Mouse (Mus musculus) heart, embryonic 16.5 days (tissue): ENCODE data around the gene Tmem106a. TPM values are rescaled to one million over a fixed set of nuclear protein-coding genes. Genes with fewer than 3 reads are reported as not detected.

Experiments
- ATAC-seq: fragments of 200-750 bp; cut with Nextera tagmentation; replicated peaks from 2 replicates; pipeline ENCODE4 v1.8.0; 2017; ENCODE audit warnings: moderate number of reproducible peaks; ENCODE audit not compliant: insufficient read depth, low FRiP score; ENCODE audit errors: extremely low read depth
- H3K27ac ChIP-seq: fragments of 300-500 bp; sonication (generic); 2 replicates; pipeline ENCODE4 v1.5.1; 2014; ENCODE audit warnings: mild to moderate bottlenecking, low read length, control low read depth, moderate library complexity
- H3K27me3 ChIP-seq: fragments of 300-500 bp; sonication (generic); 2 replicates; pipeline ENCODE4 v1.6.1; 2014; ENCODE audit warnings: low read length, mixed read lengths; ENCODE audit not compliant: control insufficient read depth, insufficient read depth
- H3K36me3 ChIP-seq: fragments of 300-500 bp; sonication (generic); 2 replicates; pipeline ENCODE4 v1.6.1; 2014; ENCODE audit not compliant: control insufficient read depth, insufficient read depth
- H3K4me1 ChIP-seq: fragments of 300-500 bp; sonication (generic); 2 replicates; pipeline ENCODE4 v1.6.1; 2014; ENCODE audit warnings: low read length, mixed read lengths; ENCODE audit not compliant: control insufficient read depth, insufficient read depth
- H3K4me2 ChIP-seq: fragments of 300-500 bp; sonication (generic); 2 replicates; pipeline ENCODE4 v1.6.1; 2014; ENCODE audit warnings: low read depth, mild to moderate bottlenecking, control low read depth, low read length
- H3K4me3 ChIP-seq: fragments of 300-500 bp; sonication (generic); 2 replicates; pipeline ENCODE4 v1.5.1; 2014; ENCODE audit warnings: mild to moderate bottlenecking, control low read depth, low read length
- H3K9ac ChIP-seq: fragments of 300-500 bp; sonication (generic); 2 replicates; pipeline ENCODE4 v1.6.1; 2014; ENCODE audit warnings: low read length, control low read depth
- H3K9me3 ChIP-seq: fragments of 300-500 bp; sonication (generic); replicated peaks from 2 replicates; pipeline ENCODE4 v1.6.1; 2016; ENCODE audit warnings: low read length; ENCODE audit not compliant: control insufficient read depth
- WGBS: fragments of 180-500 bp; shearing (Covaris S2); extraction: QIAGEN DNeasy Blood & Tissue Kit; methylation state at CpG from one replicate; pipeline ENCODE4 v1.1.7; 2014; 5-methylcytosine and 5-hydroxymethylcytosine counted together
- polyA plus RNA-seq: library from polyadenylated mRNA; unstranded; fragments of >200 nt; fragmentation: Nextera tagmentation; extraction: Ambion mirVana; gene quantifications from 2 replicates; pipeline ENCODE4 v1.2.1, GENCODE M21; 2015

Gene Tmem106a
- 3.5 and 4.3 TPM in 2 replicates for polyA plus RNA-seq

DNA sequence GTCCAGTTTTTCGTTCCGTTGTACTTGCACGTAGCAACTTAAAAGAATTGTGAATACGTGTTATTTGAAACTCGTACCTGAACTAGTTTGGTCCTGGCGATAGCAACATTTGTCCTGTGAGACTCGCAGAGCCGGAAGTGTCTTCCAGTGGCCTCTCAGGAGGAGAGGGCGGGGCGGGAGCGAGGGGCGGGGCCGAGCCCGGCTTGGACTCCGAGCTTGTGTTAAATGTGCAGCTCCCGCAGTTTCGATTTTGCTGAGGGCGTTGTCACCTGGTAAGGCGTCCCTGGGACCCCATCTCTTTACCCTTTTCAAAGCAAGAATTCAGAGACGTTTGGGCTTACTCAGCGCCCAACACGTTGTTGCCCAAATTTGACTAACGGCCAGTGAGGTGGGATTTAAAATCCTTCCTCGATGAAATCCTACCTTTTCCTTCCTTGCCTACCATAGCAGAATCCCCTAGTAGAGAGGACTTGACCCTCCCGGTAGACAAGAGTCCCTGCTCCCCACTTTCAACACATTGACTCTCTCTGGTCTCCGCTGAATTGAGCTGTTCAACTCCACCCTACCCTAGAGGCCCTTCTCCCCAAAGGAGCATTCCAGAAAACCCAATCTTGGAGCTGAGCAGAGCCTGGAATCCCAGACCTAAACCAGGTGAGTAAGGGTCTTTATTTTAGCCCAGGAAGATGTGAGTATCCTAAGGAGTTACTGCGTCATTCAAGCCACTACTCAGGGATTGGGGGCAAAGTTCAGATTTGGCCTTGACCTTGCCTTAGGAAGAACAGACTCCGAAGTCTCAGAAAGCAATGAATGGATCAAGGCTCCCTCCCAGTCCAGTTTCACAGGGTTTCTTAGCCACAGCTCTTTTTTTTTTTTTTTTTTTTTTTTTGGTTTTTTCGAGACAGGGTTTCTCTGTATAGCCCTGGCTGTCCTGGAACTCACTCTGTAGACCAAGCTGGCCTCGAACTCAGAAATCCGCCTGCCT, at the start of gene Tmem106a:
Tmem106a (plus strand) TSS at position 189 of the 982 bp plus-strand sequence.
- peaks cover 4% of the 10 kb centered on the region for H3K4me1 ChIP-seq
- H3K36me3 ChIP-seq: peaks cover 23% of the 10 kb centered on the region
- WGBS: 16% methylated on average over 30 of the region's 31 CpGs
- H3K9me3 ChIP-seq: no peaks in the 10 kb centered on the region
- H3K4me3 ChIP-seq: peak within 1 kb of the TSS; percentile 72
- peak within 1 kb of the TSS; percentile 47; the same call in 1 of the 2 replicates for H3K27ac ChIP-seq
- no peaks in the 10 kb centered on the region for H3K27me3 ChIP-seq
- H3K4me2 ChIP-seq: peak within 1 kb of the TSS; percentile 66
- peak within 1 kb of the TSS; percentile 80 for H3K9ac ChIP-seq
- peak; percentile 69 for ATAC-seq

DNA sequence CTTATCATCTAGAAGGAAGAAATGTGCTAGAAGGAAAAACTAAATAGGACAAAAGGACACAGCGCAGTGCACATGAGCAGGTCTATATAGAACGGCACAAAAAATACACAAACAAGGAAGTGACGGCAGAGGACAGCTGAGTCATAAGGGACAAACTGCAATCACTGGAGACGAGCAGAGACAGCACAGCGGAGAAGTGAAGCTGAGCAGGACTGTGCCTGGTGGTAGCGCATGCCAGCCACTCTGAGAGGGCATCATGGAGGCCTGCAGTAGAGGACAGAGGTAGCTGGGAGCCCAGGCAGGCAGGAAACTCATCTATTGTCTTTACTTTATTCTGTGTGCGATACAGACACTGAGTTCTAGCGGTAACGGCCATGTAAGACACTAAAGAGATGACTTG, 38.5 kb upstream of the Tmem106a start:
- peaks cover 5% of the 10 kb centered on the region; the same call in 1 of the 2 replicates for H3K4me1 ChIP-seq
- WGBS: 76% methylated on average over 9 of the region's 9 CpGs
- no peaks in the 10 kb centered on the region for H3K9me3 ChIP-seq
- H3K9ac ChIP-seq: no peak overlapping the region
- H3K36me3 ChIP-seq: no peaks in the 10 kb centered on the region
- no peak overlapping the region for H3K27ac ChIP-seq
- H3K27me3 ChIP-seq: no peaks in the 10 kb centered on the region
- no peak overlapping the region for H3K4me2 ChIP-seq
- no peak for ATAC-seq
- H3K4me3 ChIP-seq: no peak overlapping the region

DNA sequence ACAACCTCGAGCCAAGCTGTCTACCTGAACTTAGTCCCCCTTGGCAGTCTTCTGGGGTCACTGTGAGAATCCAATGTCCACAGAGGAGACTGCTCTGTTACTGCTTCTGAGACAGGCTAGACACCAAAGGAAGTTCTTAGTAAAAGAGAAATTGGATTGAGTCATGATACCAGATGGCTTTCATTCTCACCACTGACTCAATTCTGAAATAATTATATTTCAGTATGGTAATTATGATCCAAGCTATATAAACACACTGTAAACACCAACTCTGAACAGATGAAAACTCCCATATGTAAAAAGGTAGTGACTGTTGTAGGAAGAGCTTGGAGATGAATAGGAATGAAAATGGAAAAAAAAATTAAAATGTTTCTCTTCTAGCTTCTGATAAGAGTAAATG, 37.9 kb upstream of the Tmem106a start:
- H3K27me3 ChIP-seq: no peaks in the 10 kb centered on the region
- no peak overlapping the region for H3K27ac ChIP-seq
- no peak overlapping the region for H3K4me2 ChIP-seq
- WGBS: 73% methylated on average over 1 of the region's 1 CpGs
- no peak overlapping the region for H3K9ac ChIP-seq
- no peaks in the 10 kb centered on the region for H3K36me3 ChIP-seq
- H3K9me3 ChIP-seq: no peaks in the 10 kb centered on the region
- peaks cover 5% of the 10 kb centered on the region; the same call in 1 of the 2 replicates for H3K4me1 ChIP-seq
- ATAC-seq: no peak
- H3K4me3 ChIP-seq: no peak overlapping the region

DNA sequence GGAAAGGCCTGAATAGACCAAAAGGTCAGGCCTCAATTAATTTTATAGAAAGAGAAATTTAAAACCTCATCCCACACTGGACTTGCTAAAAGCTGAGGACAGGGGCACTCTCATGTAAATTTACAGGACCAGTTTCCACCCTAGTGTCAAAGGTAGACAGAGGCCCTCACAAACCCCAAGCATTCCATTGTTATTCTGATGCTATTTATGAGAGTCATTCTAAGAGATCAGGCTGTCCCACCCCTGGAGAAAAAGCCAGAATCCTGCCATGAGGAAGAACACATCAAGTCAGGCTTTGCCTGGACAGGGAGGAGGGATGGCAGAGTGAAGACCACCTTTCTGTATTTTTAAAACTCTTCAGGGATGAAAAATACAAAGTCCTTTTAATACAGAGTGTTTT, 33.5 kb upstream of the Tmem106a start:
- H3K9ac ChIP-seq: no peak overlapping the region
- H3K4me2 ChIP-seq: no peak overlapping the region
- no peaks in the 10 kb centered on the region for H3K9me3 ChIP-seq
- peaks cover 10% of the 10 kb centered on the region for H3K4me1 ChIP-seq
- no peak overlapping the region for H3K4me3 ChIP-seq
- no peak for ATAC-seq
- H3K36me3 ChIP-seq: no peaks in the 10 kb centered on the region
- no peak overlapping the region for H3K27ac ChIP-seq
- no peaks in the 10 kb centered on the region for H3K27me3 ChIP-seq

DNA sequence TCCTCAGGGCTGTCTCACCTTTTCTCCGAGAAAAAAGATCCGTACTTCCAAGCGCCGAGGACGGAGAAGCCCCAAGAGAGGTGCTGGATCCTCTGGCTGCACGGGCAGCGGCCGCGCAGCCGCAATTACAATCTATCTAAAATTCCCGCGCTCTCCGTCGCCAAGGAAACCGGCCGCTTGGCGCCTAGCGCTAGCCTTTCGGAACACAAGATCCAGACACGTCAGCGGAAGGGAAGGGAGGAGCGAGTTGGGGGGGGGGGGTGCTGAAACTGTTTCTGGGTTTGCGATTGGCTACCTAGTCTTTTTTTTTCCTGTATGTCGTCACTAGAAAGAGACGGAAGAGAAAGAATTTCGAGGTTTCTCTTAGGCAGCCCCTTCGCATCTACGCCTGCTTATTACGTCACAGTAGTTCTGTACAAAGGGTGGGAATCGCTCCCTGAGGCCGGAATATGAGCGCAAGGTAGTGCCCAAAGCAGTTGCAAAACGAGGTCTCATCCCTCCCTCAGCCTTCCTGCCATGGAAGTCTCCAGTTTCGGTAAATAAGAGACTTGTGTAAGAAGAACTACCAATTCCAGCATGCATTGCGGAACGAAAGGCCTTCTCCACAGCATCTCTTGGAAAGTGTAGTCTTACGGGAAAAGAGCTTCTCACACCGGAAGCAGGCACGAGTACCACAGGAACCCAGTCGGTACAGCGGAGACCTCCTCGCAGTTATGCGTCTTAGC, 30.1 kb upstream of the Tmem106a start, which contains the start of the genes Brca1 and Nbr1:
Brca1 (minus strand) TSS at position 205 of the 725 bp plus-strand sequence.
Nbr1 (plus strand) TSS at position 399 of the 725 bp plus-strand sequence.
- H3K27me3 ChIP-seq: no peaks in the 10 kb centered on the region
- peak within 1 kb of the TSS; percentile 93 for H3K9ac ChIP-seq
- H3K4me2 ChIP-seq: peak within 1 kb of the TSS; percentile 89
- ATAC-seq: peak; percentile 81
- no peaks in the 10 kb centered on the region for H3K9me3 ChIP-seq
- peak within 1 kb of the TSS; percentile 94 for H3K27ac ChIP-seq
- peaks cover 8% of the 10 kb centered on the region for H3K36me3 ChIP-seq
- H3K4me3 ChIP-seq: peak within 1 kb of the TSS; percentile 92
- WGBS: under 1% methylated on average over 43 of the region's 43 CpGs
- peaks cover 20% of the 10 kb centered on the region for H3K4me1 ChIP-seq

DNA sequence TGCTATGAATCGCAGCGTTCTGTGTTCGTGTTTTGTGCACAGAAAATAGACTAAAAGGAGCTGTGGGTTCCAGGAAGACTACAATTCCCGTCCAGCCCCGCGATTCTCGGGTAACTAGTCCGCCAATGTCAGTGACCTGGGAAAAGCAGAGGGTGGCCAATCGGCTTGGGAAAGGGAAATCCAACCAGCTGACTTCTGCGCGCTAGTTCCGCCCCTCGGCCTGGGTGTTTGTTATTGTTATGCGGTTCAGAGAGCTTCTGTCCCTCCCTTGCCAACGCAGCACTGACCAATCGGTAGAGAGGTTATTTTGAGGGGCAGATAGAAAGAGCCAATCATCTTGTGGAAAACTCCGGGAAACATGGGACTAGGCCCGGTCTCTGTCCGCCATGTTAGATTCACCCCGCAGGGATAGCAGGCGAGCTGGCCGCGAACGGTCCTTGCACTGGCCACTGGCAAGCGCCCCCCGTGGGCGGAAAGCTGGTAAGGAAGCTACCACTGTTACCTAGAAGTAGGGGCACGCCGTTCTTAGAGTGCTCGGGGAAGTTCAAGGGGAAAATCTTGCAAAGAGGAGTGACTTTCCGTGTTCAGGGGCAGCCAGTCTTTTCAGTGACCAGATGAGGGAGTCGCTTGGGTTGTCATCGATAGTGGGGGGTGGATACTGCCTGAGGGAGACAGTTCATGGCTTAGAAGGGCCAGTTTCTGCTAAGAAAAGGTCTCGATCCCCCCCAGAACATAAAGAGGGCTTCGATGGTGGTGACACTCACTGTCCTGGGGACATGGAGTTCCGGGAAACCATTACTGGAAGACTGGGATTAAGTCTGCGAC, 29.4 kb upstream of the Tmem106a start:
- peak overlapping the region; percentile 94 for H3K27ac ChIP-seq
- peak overlapping the region; percentile 89 for H3K4me2 ChIP-seq
- H3K4me1 ChIP-seq: peaks cover 20% of the 10 kb centered on the region
- peak overlapping the region; percentile 93 for H3K9ac ChIP-seq
- WGBS: 0% methylated on average over 37 of the region's 37 CpGs
- peaks cover 11% of the 10 kb centered on the region for H3K36me3 ChIP-seq
- H3K4me3 ChIP-seq: peak overlapping the region; percentile 92
- H3K9me3 ChIP-seq: no peaks in the 10 kb centered on the region
- peak; percentile 96 for ATAC-seq
- H3K27me3 ChIP-seq: no peaks in the 10 kb centered on the region

DNA sequence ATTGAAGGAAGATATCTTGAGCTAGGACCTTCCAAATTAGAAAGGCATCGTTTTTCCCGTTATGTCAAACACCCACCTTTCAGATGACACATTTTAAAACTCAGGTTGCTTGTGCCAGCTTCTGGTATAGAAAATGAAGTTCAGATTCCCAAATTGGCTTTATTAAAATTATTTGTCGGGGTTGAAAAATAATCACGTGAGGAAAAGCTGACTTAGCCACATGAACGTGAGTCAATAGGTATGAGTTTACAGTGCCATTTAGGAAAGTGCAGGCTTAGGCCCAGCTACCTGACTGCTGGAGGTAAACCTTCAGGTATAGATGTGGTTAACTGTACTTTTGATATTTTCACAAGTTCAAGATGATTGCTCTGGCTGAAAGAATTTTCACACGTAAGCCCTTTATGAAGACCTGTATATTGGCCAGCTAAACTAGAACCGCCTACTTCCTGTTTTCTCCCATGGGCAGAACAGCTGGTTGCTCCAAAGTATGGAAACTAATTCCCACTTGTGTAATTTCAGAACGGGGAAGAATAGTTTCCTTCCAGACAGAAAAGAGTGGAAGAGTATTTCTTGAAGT, 28.6 kb upstream of the Tmem106a start:
- ATAC-seq: no peak
- Histone ChIP-seq H3K4me2 (peak overlapping the region; percentile 89), H3K9ac (peak overlapping the region; percentile 93), H3K4me3 (peak overlapping the region; percentile 92), H3K27ac (peak overlapping the region; percentile 94), H3K36me3 (peaks cover 16% of the 10 kb centered on the region), H3K27me3 (no peaks in the 10 kb centered on the region), H3K9me3 (no peaks in the 10 kb centered on the region), H3K4me1 (peaks cover 20% of the 10 kb centered on the region)
- WGBS: 11% methylated on average over 8 of the region's 8 CpGs

DNA sequence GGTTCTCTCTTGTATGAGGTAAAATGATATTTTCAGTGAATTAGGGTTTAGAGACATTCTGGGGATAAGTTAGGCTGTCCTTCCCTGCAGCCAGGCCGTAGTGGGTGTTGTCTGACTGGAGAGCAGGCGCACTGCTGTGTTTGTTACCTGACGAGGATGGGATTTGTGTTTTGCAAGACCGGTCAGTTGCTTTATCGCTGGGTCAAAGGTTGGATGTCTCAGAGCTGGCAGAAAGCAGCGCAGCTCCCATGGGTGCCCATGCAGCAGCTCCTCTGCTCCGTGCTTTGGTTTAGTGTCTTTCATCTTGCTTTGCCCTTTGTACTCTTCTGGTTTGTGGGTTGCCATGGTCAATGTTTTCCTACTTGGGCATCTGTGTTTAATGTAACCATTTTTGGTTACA, 25.5 kb upstream of the Tmem106a start:
- H3K9me3 ChIP-seq: no peaks in the 10 kb centered on the region
- H3K4me1 ChIP-seq: peaks cover 12% of the 10 kb centered on the region
- peaks cover 25% of the 10 kb centered on the region for H3K36me3 ChIP-seq
- H3K27me3 ChIP-seq: no peaks in the 10 kb centered on the region
- no peak overlapping the region for H3K4me3 ChIP-seq
- no peak overlapping the region for H3K27ac ChIP-seq
- WGBS: 93% methylated on average over 7 of the region's 7 CpGs
- no peak overlapping the region for H3K4me2 ChIP-seq
- no peak overlapping the region for H3K9ac ChIP-seq
- no peak for ATAC-seq
